Mouse (Mus musculus): ENCODE measurements at regions not wholly inside any gene's neighbourhood (a gene's known extent, or its start where the extent isn't known, plus 50 kb on each side); places are given as distances from the start of the nearest gene placed in this dataset.
"Not testable (repeated sequence)": the region's sequence is repeated elsewhere in the genome, so short reads cannot be mapped to it uniquely, and the experiment has no call there.

DNA sequence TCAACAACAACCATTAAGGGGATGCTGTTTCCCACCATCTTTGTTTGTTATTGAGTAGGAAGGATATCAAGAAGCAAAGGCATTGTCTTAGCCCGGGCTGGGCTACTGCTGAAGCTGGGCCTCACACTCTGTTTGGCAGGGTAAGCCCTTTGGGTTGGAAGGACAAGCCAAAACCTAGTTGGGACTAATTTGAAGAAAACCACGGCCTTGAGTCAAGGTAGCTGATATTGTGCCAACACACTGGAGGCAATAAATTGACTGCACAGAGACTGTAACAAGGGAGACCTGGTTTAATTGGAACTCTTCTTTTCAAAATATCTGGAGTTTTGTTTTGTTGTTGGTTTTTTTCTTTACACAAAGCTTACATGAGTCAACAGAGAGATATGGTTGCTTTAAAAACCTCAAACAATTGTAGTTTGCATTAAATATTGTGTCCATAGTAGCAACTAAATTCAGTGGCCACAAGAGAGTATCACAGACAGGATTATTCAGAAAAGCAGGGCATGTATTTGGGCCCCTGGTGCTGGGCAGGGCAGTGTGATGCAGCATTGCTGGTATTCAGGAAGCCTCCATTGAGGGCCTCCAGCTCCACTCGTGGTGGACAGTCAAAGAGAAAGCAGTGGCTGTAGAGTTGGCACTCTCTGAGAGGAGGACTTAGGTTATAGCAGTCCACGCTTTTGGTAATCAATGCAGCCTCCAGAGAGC, 105.5 kb upstream of the Ubl3 start:
- no peak for DNase-seq (ENCODE audit: low spot score)

DNA sequence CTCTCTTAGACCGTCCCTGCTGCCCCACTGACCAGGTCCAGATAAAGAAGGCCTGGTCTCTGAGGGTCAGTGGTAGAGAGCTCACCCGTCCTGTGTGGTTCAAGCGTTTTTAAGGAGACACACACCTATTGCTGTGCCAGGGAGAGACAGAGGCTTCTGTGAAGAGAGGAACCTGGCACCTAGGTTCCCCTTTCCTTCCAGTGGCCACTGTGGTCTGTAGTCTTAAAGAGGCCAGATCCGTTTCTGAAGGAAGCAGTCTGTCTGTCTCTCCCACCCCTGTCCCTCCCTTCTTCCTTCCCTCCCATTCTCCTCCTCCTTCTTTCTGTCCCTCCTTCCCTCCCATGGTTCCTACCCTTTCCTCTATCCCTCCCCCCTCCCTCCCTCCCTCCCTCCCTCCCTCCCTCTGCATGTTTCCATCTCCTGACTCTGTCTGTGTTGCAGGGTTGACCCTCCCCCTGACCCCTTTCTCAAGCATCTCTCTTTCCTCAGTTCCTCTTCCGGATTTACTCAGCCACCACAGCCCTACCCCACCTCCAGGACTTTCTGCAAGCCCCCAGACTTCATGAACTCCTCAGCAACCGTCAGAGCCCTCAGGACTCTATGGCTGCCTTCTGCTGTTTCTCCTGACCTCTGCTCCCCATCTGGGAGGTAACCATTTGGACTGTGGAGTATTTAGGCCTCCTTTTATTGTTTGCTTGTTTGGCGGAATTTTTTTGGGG, 100.1 kb upstream of the Ubl3 start:
- no peak for DNase-seq (ENCODE audit: low spot score)

- no peak for DNase-seq (ENCODE audit: low spot score)
These were observed 99.1 kb upstream of the Ubl3 start for GRCm38 (mm10) chr5:148651736-148652135.

- not testable (repeated sequence) for DNase-seq (ENCODE audit: low spot score)
These were observed 97.0 kb upstream of the Ubl3 start for GRCm38 (mm10) chr5:148649573-148649972.

DNA sequence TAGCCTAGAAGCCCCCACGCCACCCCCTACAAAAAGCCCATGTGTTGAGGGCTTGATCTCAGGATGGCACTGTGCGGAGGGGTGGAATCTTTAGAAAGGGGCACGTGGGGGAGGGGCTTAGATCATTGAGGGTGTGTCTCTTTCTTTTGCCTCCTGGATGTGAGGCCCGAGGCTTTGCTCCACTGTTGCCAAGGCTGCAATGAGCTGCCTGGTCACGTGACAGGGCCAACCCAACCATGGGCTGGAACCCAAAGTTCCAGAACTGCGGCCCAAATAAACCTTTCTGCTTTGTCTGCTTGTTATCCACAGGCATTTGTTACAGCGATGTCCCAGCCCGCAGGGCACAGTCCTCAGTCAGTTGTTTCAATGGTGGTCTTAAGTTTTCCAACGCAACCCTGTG, 96.5 kb upstream of the Ubl3 start:
- no peak for DNase-seq (ENCODE audit: low spot score)

DNA sequence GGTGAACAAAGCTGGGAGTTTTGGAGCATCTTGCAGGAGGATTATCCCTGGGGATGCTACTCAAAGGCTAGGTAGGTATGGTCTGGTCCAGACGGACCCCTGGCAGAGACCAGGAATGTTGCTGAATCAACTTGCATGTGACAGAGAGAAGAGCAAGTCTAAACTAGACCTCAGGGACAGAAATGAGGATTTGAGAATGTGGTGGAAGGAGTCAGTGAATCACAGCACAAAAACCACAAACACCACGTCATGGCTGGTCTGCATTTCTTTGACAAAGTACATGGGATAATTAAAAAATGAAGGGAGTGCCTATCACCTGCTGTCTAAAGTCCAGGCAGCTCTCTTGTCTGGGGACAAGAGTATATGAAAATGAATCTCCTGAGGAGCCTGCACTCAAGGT, 95.1 kb upstream of the Ubl3 start:
- DNase-seq (ENCODE audit: low spot score): no peak

GRCm38 (mm10) chr5:148645772-148646171, 93.2 kb upstream of the Ubl3 start:
- DNase-seq (ENCODE audit: low spot score): no peak

GRCm38 (mm10) chr5:148645191-148645681, 92.6 kb upstream of the Ubl3 start:
- no peak for DNase-seq (ENCODE audit: low spot score)

GRCm38 (mm10) chr5:148644345-148644744, 91.8 kb upstream of the Ubl3 start:
- DNase-seq (ENCODE audit: low spot score): no peak

GRCm38 (mm10) chr5:148641652-148642395, 89.2 kb upstream of the Ubl3 start:
- DNase-seq (ENCODE audit: low spot score): no peak

DNA sequence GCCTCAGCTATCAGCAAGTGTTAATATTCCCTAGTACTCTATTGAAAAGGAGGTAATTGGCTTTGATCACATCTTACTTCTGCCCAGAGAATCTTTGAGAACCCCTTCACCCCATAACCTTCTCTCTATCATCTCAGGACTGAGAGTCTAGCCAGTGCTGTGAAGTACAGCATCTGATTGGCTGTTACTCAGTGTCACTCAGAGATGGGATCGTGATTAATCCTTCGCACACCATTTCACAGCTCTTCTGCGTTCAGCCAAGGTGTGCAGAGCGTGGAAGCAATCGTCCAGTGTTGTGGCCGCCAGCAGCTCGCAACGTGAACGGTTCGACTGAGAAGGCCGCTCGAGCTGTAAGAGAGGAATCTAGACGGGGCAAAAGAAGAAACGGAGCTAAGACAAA, 87.9 kb upstream of the Ubl3 start:
- no peak for DNase-seq (ENCODE audit: low spot score)

DNA sequence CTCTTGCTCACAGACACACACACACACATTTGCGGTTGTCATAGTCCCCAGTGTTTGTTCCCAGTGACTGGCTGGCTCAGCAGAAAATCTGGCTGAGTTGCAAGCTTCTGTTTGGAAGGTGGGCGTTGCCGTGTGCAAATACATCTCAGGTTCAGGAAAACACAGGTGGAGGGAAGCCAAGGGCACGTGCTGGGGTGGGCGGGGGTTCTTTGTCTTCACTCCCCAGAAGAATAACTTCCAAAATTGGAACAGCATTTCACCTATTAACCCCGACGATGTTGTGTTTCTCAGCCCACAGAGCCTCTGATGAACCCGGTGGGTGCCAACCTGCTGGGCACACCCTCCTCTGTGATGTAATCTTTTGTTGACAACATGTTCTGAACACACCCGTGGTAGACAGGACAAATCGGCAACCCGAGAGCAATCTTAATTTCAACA, 82.3 kb upstream of the Ubl3 start:
- peak; percentile 42 for DNase-seq (ENCODE audit: low spot score)

DNA sequence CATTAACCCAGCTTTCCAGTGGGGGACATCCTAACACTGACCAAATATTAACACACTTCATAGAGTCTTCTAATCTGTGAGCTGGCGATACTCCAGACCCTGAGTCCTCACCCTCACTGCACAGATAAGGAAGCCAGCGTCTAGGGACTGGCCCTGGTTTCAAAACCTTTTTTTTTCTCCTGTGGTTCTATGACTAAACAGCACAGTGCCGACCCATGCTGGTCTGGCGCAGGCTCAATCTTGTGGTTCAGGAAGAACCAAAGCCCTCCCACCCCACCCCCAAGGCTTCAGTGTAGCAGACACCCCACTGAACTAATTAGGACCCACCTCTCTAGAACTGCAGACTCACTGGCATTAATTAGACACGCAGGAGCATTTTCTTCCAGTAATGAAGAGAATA, 81.4 kb upstream of the Ubl3 start:
- peak; percentile 58 for DNase-seq (ENCODE audit: low spot score)

DNA sequence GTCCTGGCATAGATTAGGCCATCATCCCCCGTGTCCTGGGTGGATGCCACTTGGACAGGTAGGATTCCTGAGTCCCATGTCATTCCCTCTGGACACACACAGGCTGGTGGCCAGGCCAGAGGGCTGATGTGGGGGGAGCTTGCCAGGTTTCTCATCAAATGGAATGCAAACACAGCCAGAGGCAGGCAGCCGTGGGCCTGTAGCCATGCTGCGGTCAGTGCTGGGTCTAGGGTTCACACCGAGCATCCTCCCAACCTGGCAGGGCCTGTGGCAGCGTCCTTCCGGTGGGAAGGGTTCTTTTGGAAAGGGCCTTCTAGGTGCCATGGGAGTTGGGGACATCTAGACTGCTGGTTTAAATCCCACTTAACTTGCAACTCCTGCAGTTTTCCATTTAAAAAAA, 80.7 kb upstream of the Ubl3 start:
- DNase-seq (ENCODE audit: low spot score): no peak

DNA sequence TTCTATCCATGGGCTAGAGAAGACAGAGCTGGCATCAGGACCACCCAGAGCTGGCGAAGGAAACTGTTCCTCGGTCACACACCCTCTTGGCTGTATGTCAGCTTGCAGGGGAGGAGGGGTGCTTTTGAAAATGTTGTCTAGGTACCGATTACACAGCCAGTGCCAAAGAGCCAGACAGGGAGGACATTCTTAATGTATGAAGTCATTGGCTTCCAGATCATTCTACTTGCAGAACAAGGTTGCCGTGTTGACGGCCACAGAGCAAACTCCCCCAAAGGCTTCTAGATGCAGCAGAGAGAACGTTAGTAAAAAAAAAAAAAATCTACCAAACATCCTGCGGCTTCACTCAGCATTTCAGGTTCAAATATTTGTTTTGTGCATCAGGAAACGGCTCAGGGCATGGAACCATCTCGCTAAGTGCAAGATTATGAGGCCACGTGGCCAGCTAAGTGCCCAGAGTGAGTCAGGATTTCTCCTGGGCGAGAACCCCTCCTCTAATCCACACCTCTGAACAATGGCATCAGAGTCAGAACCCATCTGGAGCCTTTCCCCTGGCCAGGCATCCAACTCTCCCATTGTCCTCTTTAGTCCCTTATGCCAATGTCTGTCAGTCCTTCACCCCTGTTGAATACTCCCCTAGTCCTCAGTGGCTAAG, 80.1 kb upstream of the Ubl3 start:
- DNase-seq (ENCODE audit: low spot score): peak; percentile 28

- DNase-seq (ENCODE audit: low spot score): no peak
These were observed 79.0 kb upstream of the Ubl3 start for GRCm38 (mm10) chr5:148631566-148631965.

DNA sequence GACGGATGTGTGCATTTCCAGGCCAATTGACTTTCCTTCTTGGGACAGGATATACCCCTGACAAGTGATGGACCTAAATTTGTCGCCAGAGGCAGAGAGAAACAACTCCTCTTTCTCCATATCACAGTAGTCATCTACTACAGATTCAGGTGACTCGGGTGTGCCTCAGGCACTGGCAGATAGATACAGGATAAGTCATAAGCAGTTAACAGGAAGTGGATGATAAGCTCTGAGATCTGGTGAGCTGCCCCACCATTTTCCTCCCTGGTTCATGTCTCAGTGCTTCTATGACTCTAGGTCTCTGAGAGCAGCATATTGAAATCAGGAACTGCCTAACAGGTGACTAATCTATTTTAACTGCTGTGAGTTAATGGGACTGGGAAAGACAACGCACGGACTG, 73.4 kb upstream of the Ubl3 start:
- no peak for DNase-seq (ENCODE audit: low spot score)

DNA sequence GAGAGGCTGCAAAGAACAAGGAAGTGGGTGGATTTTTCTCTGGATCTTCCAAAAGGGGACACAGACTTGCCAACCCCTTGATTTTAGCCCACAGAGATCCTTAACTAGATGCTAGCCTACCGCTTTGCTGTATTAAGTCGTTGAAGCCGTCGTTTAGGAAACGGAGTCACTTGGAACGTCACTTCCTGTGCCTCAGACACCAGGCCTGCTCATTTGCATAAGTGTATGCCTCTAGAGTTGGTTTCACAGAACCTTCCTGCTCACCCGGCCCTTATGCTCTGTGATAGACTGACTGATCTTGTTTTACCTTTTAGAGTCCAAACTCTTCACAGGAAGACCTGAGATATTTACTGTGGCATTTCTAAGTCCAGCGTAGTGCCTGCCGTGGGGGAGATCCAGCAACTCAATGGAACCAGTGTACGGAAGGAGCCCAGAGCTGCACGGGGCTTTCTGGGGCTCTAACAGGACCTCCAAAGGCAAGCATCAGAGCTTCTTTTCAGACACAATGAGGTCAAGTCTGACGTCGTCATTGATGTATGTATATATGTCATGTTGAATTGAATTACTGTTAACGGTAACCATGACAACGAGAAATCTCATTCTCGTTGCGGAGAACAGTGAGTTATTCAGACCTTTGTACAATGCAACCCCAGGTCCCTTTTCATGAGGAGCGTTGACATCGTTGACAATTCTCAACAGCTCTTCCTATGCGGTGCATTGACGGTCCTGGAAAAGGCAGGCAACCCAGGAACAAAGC, 72.2 kb upstream of the Ubl3 start:
- no peak for DNase-seq (ENCODE audit: low spot score)

- DNase-seq (ENCODE audit: low spot score): peak; percentile 50
These were observed 68.6 kb upstream of the Ubl3 start for GRCm38 (mm10) chr5:148620895-148621786.

DNA sequence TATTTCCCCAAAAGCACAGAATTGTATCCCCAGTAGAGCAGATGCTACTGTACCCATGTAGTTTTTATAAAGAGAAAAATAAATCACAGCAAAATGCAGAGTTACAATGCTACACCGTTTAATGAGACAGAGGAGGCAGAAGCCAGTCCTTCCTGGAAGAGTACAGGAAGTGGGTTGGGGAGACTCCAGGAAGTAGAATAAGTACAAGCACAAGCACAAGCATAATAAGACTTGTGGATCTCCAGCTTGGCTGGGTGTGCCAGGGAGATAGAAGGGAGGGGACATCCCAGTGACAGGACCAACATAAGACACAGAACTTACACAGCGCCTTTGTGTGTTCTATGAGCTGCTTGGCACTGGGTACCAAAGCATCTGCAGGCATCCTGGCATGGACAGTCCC, 67.3 kb upstream of the Ubl3 start:
- DNase-seq (ENCODE audit: low spot score): no peak

DNA sequence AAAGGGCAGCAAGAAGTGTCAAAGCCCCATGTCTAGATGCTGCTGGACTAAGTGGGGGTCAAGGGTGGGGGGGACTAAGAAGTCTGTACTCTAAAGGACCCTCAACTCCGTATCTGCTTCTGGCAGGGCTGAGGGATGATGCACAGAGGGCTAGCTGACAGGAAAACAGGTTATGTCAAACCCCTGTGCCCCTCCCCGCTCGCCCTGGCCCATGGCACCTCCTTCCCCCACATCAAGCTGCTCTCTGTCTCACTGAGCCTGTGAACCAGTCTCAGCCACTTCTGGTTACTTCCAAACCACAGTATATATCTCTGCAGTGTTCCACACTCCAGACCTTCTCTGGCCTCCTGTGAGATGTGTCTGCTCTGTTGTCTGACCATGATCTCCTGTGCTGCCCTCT, 63.8 kb upstream of the Ubl3 start:
- DNase-seq (ENCODE audit: low spot score): no peak

Data from MN1 (cell line).